Mouse (Mus musculus): ENCODE results near the gene Gm45717.

DNA sequence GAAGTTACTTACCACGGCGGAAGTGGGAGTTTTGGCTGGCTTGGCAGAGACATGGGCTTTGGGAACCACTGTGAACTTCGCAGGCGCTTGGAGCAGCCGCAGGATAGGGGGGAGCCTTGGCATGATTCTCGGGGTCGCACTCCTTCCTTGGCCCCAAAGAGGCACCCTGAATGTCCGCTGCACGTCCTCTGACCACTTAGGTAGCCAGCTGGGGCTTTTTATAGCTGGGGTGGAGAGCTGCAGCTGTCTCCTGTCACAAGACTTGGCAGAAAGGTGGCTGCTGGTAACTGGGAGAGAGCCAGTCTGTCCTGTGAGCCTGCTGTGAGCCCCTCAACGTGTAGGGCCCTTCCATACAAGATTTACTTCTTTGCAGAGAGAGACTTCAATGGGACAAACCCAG, 55.5 kb downstream of the Gm45717 start, which contains the start of gene Cox8b:
- TF ChIP-seq CTCF (IDR thresholded peaks at IDR 0.05; ENCODE audit: control insufficient read depth, insufficient read depth, insufficient read length) (no peak), MAX (IDR thresholded peaks at IDR 0.05) (no peak), MYOG (IDR thresholded peaks at IDR 0.05; ENCODE audit: control insufficient read depth, extremely low read depth, insufficient read length) (no peak), CEBPB (IDR thresholded peaks at IDR 0.05; ENCODE audit: low read depth) (no peak), USF1 (IDR thresholded peaks at IDR 0.05; ENCODE audit: low read depth) (no peak), MYOD1 (IDR thresholded peaks at IDR 0.05; ENCODE audit: control insufficient read depth, insufficient read length, low read depth) (no peak)

Measured in C2C12 (cell line).